Mouse (Mus musculus) CH12.LX (cell line): ENCODE measurements around the gene Wdr38.

ENCODE experiments used
- CTCF ChIP-seq, 2 experiments: IDR thresholded peaks in 1 of 2; conservative IDR thresholded peaks in 1 of 2; 2 replicates each; pipeline ENCODE4 v1.5.1; 2011 to 2012; ENCODE audit warnings: low read depth in 2 of 2, low read length in 2 of 2, improper control_type of control experiment in 1 of 2, inconsistent platforms in 1 of 2, mild to moderate bottlenecking in 1 of 2, moderate library complexity in 1 of 2
- GABPA ChIP-seq: IDR thresholded peaks from 2 replicates; pipeline ENCODE4 v1.6.1; 2012; ENCODE audit warnings: low read depth, low read length, improper control_type of control experiment, inconsistent platforms; ENCODE audit not compliant: insufficient replicate concordance
- HCFC1 ChIP-seq: IDR thresholded peaks from 2 replicates; pipeline ENCODE4 v1.6.1; 2012; ENCODE audit warnings: low read depth, mild to moderate bottlenecking, inconsistent platforms, low read length, improper control_type of control experiment
- KAT2A ChIP-seq: IDR thresholded peaks from 2 replicates; pipeline ENCODE4 v1.6.1; 2012; ENCODE audit warnings: low read length, improper control_type of control experiment, inconsistent platforms; ENCODE audit not compliant: insufficient replicate concordance
- MAX ChIP-seq: IDR thresholded peaks from 2 replicates; pipeline ENCODE4 v1.6.1; 2011; ENCODE audit warnings: low read length, improper control_type of control experiment
- POLR2A ChIP-seq: IDR thresholded peaks from 2 replicates; pipeline ENCODE4 v1.6.1; 2011; ENCODE audit warnings: low read depth, mild to moderate bottlenecking, improper control_type of control experiment, low read length
- RAD21 ChIP-seq: IDR thresholded peaks from 2 replicates; pipeline ENCODE4 v1.6.1; 2011; ENCODE audit warnings: low read depth, mild to moderate bottlenecking, low read length, improper control_type of control experiment, moderate library complexity
- TCF12 ChIP-seq: IDR thresholded peaks from 2 replicates; pipeline ENCODE4 v1.6.1; 2014; ENCODE audit warnings: low read depth, mild to moderate bottlenecking, inconsistent platforms, low read length, improper control_type of control experiment
- UBTF ChIP-seq: IDR thresholded peaks from 2 replicates; pipeline ENCODE4 v1.6.1; 2012; ENCODE audit warnings: low read depth, mild to moderate bottlenecking, inconsistent platforms, low read length, improper control_type of control experiment, moderate library complexity
- USF1 ChIP-seq: IDR thresholded peaks from 2 replicates; pipeline ENCODE4 v1.6.1; 2014; ENCODE audit warnings: low read depth, mild to moderate bottlenecking, inconsistent platforms, low read length, improper control_type of control experiment
- USF2 ChIP-seq: conservative IDR thresholded peaks from 2 replicates; pipeline ENCODE4 v1.6.1; 2011; ENCODE audit warnings: low read depth, low read length, improper control_type of control experiment

GRCm38 (mm10) chr2:39016581-39016980 lies 19.3 kb downstream of the Wdr38 start:
- TF ChIP-seq CTCF (conservative IDR thresholded peaks at IDR 0.05 in 1 of 2, IDR thresholded peaks at IDR 0.05 in 1 of 2; ENCODE audit: low read depth in 2 of 2, low read length in 2 of 2) (no peak), HCFC1 (no peak), GABPA (no peak), MAX (no peak), RAD21 (no peak), POLR2A (no peak), UBTF (no peak), USF2 (no peak), TCF12 (no peak), USF1 (no peak), KAT2A (no peak)
